Mouse (Mus musculus) CH12.LX (cell line): ENCODE measurements around the gene Nipsnap2. TPM values are rescaled to one million over a fixed set of nuclear protein-coding genes. Genes with fewer than 3 reads are reported as not detected.

ENCODE experiments used
- DNase-seq: peaks from one replicate; pipeline ENCODE4 v3.0.0-alpha.2; 2013; ENCODE audit errors: extremely low read depth
- H3K27ac ChIP-seq: 2 replicates; pipeline ENCODE4 v1.5.1; 2012; ENCODE audit warnings: low read depth, mild to moderate bottlenecking, control low read depth, moderate library complexity; ENCODE audit not compliant: insufficient read depth
- H3K27me3 ChIP-seq: replicated peaks from 2 replicates; pipeline ENCODE3; 2012; ENCODE audit warnings: inconsistent platforms
- H3K36me3 ChIP-seq, 2 experiments: replicated peaks in 1 of 2; 2 replicates each; pipeline versions ENCODE3 to v1.6.1; 2012; ENCODE audit warnings: inconsistent platforms in 1 of 2, low read length in 1 of 2, mild to moderate bottlenecking in 1 of 2, mixed read lengths in 1 of 2, moderate library complexity in 1 of 2; ENCODE audit not compliant: control insufficient read depth in 1 of 2, insufficient read depth in 1 of 2
- H3K4me1 ChIP-seq, 2 experiments: 2 replicates each; pipeline ENCODE4 v1.6.1; 2012; ENCODE audit warnings: inconsistent platforms in 1 of 2, moderate library complexity in 1 of 2; ENCODE audit not compliant: insufficient read depth in 2 of 2, control insufficient read depth in 1 of 2
- H3K4me2 ChIP-seq: 2 replicates; pipeline ENCODE4 v1.6.1; 2012; ENCODE audit warnings: low read depth, mild to moderate bottlenecking, control low read depth; ENCODE audit not compliant: poor library complexity, insufficient read depth, severe bottlenecking
- H3K4me3 ChIP-seq, 3 experiments: fragments of 150-350 bp in 1 of 3; sonication (generic) in 1 of 3; replicated peaks in 1 of 3; 2 replicates each; pipeline versions ENCODE3 to v1.5.1; 2011 to 2012; ENCODE audit warnings: low read depth in 2 of 3, low read length in 2 of 3, mild to moderate bottlenecking in 2 of 3, moderate library complexity in 2 of 3, control low read depth in 1 of 3, improper control_type of control experiment in 1 of 3, inconsistent platforms in 1 of 3, mixed read lengths in 1 of 3; ENCODE audit not compliant: poor library complexity in 1 of 3
- H3K79me2 ChIP-seq: replicated peaks from 2 replicates; pipeline ENCODE4 v1.6.1; 2012; ENCODE audit warnings: mild to moderate bottlenecking, moderate library complexity; ENCODE audit not compliant: control insufficient read depth, poor library complexity, insufficient read depth, severe bottlenecking; ENCODE audit errors: extremely low read depth
- H3K9ac ChIP-seq: 2 replicates; pipeline ENCODE4 v1.6.1; 2012; ENCODE audit warnings: low read depth, mild to moderate bottlenecking, control low read depth, moderate library complexity; ENCODE audit not compliant: insufficient read depth
- H3K9me3 ChIP-seq: replicated peaks from 2 replicates; pipeline ENCODE3; 2012; ENCODE audit warnings: low read length, inconsistent platforms, mixed read lengths
- CTCF ChIP-seq, 2 experiments: IDR thresholded peaks in 1 of 2; conservative IDR thresholded peaks in 1 of 2; 2 replicates each; pipeline ENCODE4 v1.5.1; 2011 to 2012; ENCODE audit warnings: low read depth in 2 of 2, low read length in 2 of 2, improper control_type of control experiment in 1 of 2, inconsistent platforms in 1 of 2, mild to moderate bottlenecking in 1 of 2, moderate library complexity in 1 of 2
- EP300 ChIP-seq: IDR thresholded peaks from 2 replicates; pipeline ENCODE4 v1.6.1; 2011; ENCODE audit warnings: low read length, improper control_type of control experiment
- ETS1 ChIP-seq: conservative IDR thresholded peaks from 2 replicates; pipeline ENCODE4 v1.6.1; 2012; ENCODE audit warnings: low read depth, mild to moderate bottlenecking, inconsistent platforms, low read length, improper control_type of control experiment, moderate library complexity
- GABPA ChIP-seq: IDR thresholded peaks from 2 replicates; pipeline ENCODE4 v1.6.1; 2012; ENCODE audit warnings: low read depth, low read length, improper control_type of control experiment, inconsistent platforms; ENCODE audit not compliant: insufficient replicate concordance
- MEF2A ChIP-seq: IDR thresholded peaks from 2 replicates; pipeline ENCODE4 v1.6.1; 2014; ENCODE audit warnings: low read depth, mild to moderate bottlenecking, inconsistent platforms, low read length, improper control_type of control experiment, borderline replicate concordance
- NRF1 ChIP-seq: IDR thresholded peaks from 2 replicates; pipeline ENCODE4 v1.6.1; 2014; ENCODE audit warnings: low read depth, mild to moderate bottlenecking, inconsistent platforms, low read length, improper control_type of control experiment, moderate library complexity
- POLR2A ChIP-seq: IDR thresholded peaks from 2 replicates; pipeline ENCODE4 v1.6.1; 2011; ENCODE audit warnings: low read depth, mild to moderate bottlenecking, improper control_type of control experiment, low read length
- RAD21 ChIP-seq: IDR thresholded peaks from 2 replicates; pipeline ENCODE4 v1.6.1; 2011; ENCODE audit warnings: low read depth, mild to moderate bottlenecking, low read length, improper control_type of control experiment, moderate library complexity
- RCOR1 ChIP-seq: conservative IDR thresholded peaks from 2 replicates; pipeline ENCODE4 v1.6.1; 2012; ENCODE audit warnings: low read depth, mild to moderate bottlenecking, inconsistent platforms, low read length, improper control_type of control experiment
- SMC3 ChIP-seq: IDR thresholded peaks from 2 replicates; pipeline ENCODE4 v1.6.1; 2011; ENCODE audit warnings: low read depth, low read length, improper control_type of control experiment
- TCF12 ChIP-seq: IDR thresholded peaks from 2 replicates; pipeline ENCODE4 v1.6.1; 2014; ENCODE audit warnings: low read depth, mild to moderate bottlenecking, inconsistent platforms, low read length, improper control_type of control experiment
- USF2 ChIP-seq: conservative IDR thresholded peaks from 2 replicates; pipeline ENCODE4 v1.6.1; 2011; ENCODE audit warnings: low read depth, low read length, improper control_type of control experiment
- ZC3H11A ChIP-seq: IDR thresholded peaks from 2 replicates; pipeline ENCODE4 v1.6.1; 2012; ENCODE audit warnings: low read depth, mild to moderate bottlenecking, inconsistent platforms, low read length, improper control_type of control experiment
- ZNF384 ChIP-seq: IDR thresholded peaks from 2 replicates; pipeline ENCODE4 v1.6.1; 2012; ENCODE audit warnings: low read depth, low read length, improper control_type of control experiment, inconsistent platforms
- dilution Hi-C: fragments of 300-500 bp; cut with MboI; formaldehyde crosslinking; loops from 2 replicates; pipeline ENCODE4 v1.14.3; 2020; ENCODE audit warnings: low sequenced_read_pairs; ENCODE audit not compliant: extremely low pct_unique_long_range_greater_than_20kb, extremely low pct_ligation_motif_present
- in situ Hi-C: fragments of 300-500 bp; cut with MboI; formaldehyde crosslinking; loops from 3 replicates; pipeline ENCODE4 v1.14.3; 2019; ENCODE audit warnings: low sequenced_read_pairs, low pct_ligation_motif_present, low pct_unique_long_range_greater_than_20kb, mixed read lengths
- polyA plus RNA-seq: library from polyadenylated mRNA; unstranded; fragments of >175 nt; gene quantifications from 2 replicates; pipeline ENCODE4 v1.2.1, GENCODE M21; 2012; ENCODE audit warnings: low read depth; ENCODE audit not compliant: insufficient read length
- total RNA-seq, 2 experiments: library from RNA; depleted of rRNA; stranded (reverse); fragments of 300-350 nt in 1 of 2; fragments of >200 nt in 1 of 2; gene quantifications; 2 replicates each; pipeline ENCODE4 v1.2.3; 2012 to 2014

Gene Nipsnap2
- total and polyA plus RNA-seq, 3 experiments, result 18.3 to 30.4 (median 24.8) TPM

DNA sequence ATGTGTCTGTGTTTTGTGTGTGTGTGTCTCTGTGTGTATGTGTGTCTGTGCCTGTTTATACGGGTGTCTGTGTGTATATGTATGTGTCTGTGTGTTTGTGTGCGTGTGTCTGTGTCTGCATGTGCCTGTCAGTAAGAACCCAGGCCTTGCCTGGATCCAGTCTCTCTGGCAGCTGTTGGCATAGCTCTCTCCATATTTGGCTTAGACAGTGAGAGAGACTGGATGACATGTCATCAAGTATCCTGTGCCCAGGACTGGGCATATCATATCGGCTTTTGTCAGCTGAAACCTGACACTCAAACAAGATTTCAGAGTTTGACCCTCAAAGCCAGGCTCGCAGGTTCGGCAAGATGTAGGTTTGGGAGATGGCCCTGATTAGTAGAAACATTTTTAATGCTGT lies 6.2 kb downstream of the Nipsnap2 start:
- H3K9ac ChIP-seq, result no peak overlapping the region
- H3K36me3 ChIP-seq, result peaks cover 0 to 14% of the 10 kb centered on the region in 2 experiments
- no peak for DNase-seq
- H3K4me3 ChIP-seq, result no peak overlapping the region
- H3K27me3 ChIP-seq, result no peaks in the 10 kb centered on the region
- no peak overlapping the region for H3K27ac ChIP-seq
- in situ Hi-C loops, result no loop called here
- H3K4me1 ChIP-seq, result peaks cover 4 to 8% of the 10 kb centered on the region in 2 experiments; a peak in 3 of 4 replicates
- H3K4me2 ChIP-seq, result no peak overlapping the region
- no peaks in the 10 kb centered on the region for H3K9me3 ChIP-seq
- H3K79me2 ChIP-seq, result peaks cover 5% of the 10 kb centered on the region; the same call in 1 of the 2 replicates
- TF ChIP-seq USF2, result no peak
- dilution Hi-C loops, result no loop called here

- Histone ChIP-seq H3K4me3 (no peak overlapping the region), H3K79me2 (no peaks in the 10 kb centered on the region), H3K27me3 (no peaks in the 10 kb centered on the region), H3K4me1 (no peaks in the 10 kb centered on the region), H3K27ac (no peak overlapping the region), H3K36me3 (peaks cover 10 to 27% of the 10 kb centered on the region in 2 experiments), H3K9me3 (no peaks in the 10 kb centered on the region), H3K9ac (no peak overlapping the region), H3K4me2 (no peak overlapping the region)
- in situ Hi-C loops (no loop called here), dilution Hi-C loops (no loop called here)
- TF ChIP-seq SMC3 (peak; percentile 36), TCF12 (no peak), RAD21 (peak; percentile 53), CTCF (conservative IDR thresholded peaks at IDR 0.05 in 1 of 2, IDR thresholded peaks at IDR 0.05 in 1 of 2; ENCODE audit: low read depth in 2 of 2, low read length in 2 of 2) (peak; percentile 67 to 74)
- peak; percentile 29 for DNase-seq
Measured at GRCm38 (mm10) chr5:129740976-129741375, 16.1 kb downstream of the Nipsnap2 start.

DNA sequence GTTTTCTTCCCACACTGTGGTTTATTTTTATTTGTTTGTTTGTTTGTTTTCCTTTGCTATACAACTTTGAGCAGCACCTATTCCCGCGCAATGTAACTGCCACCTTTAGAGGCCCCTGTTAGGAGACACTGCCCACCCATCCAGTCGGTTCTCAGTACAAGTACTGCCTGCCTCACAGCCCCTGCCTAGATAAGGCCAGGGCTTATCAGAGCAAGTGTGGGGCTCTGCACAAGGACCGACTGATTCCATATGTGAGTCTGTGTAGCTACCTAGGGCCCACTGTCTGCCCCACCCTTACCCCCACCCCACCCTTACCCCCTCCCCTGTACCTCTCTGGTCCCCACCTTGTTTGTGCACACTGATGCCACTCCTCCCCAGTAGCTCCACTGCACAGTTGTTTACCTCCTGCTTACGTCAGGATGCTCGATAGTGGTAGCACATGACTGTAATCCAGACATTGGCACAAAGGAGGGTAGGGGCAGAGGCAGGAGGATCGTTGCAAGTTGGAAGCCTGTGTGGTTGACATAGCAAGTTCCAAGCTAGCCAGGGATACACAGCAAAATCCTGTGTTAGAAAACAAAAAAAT lies 18.1 kb downstream of the Nipsnap2 start:
- Histone ChIP-seq H3K27me3 (no peaks in the 10 kb centered on the region), H3K9ac (no peak overlapping the region)
- dilution Hi-C loops, result no loop called here
- no peak for TF ChIP-seq ZC3H11A
- no peak for TF ChIP-seq RAD21
- no peak for TF ChIP-seq CTCF (conservative IDR thresholded peaks at IDR 0.05 in 1 of 2, IDR thresholded peaks at IDR 0.05 in 1 of 2; ENCODE audit: low read depth in 2 of 2, low read length in 2 of 2)
- TF ChIP-seq ETS1, result no peak
- no peak for TF ChIP-seq POLR2A
- no peak for TF ChIP-seq RCOR1
- TF ChIP-seq MEF2A, result no peak
- no peak for TF ChIP-seq ZNF384
- no peak for TF ChIP-seq GABPA
- TF ChIP-seq EP300, result no peak
- no peak for TF ChIP-seq NRF1
- TF ChIP-seq, all 38 proteins: peak for 0
- Histone ChIP-seq H3K27ac (no peak overlapping the region), H3K9me3 (no peaks in the 10 kb centered on the region), H3K4me2 (no peak overlapping the region), H3K4me1 (no peaks in the 10 kb centered on the region), H3K79me2 (no peaks in the 10 kb centered on the region), H3K4me3 (no peak overlapping the region), H3K36me3 (peaks cover 21 to 37% of the 10 kb centered on the region in 2 experiments)
- in situ Hi-C loops, result no loop called here
- no peak for DNase-seq
